In the genomic region with DNA sequence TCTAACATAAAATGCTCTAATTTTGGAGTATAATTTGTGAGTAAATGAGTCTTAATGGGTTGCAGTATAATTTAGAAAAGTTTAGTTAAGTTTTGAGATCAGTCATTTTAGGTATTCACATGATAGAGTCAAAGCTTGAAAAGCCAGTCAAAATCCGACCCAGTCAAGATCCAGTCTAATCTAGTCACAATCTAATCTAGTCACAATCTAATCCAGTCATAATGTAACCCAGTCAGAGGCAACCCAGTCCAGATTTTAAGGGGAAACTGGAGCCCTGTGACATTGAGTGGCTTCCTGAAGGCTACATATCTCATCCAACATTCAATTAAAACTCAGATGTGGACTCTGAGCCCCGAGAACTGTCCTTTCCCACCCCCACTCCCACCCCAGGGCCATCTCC, we compare ENCODE assay signal across 24 mouse cellular contexts.
"Had no signal": no experiment of that assay in that cellular context is flagged by ENCODE, and none has a peak within 500 bp of the region (broad histone marks: within the 10 kb centered on the region; RNA-seq: fewer than 3 reads in every experiment).

No protein-coding gene starts in this region.

- H3K4me1 ChIP-seq: heart, embryonic 10.5 days; heart, embryonic 12.5 days; hindbrain, embryonic 13.5 days; hindbrain, embryonic 15.5 days; kidney, embryonic 15.5 days; limb, embryonic 13.5 days; limb, embryonic 15.5 days had no signal

- H3K4me3 ChIP-seq: gastrocnemius, adult 2 months; heart, embryonic 10.5 days; heart, embryonic 12.5 days; hindbrain, embryonic 13.5 days; hindbrain, embryonic 15.5 days; kidney, embryonic 15.5 days; limb, embryonic 13.5 days; limb, embryonic 15.5 days had no signal

- H3K4me2 ChIP-seq: heart, embryonic 12.5 days; hindbrain, embryonic 13.5 days; hindbrain, embryonic 15.5 days; kidney, embryonic 15.5 days; limb, embryonic 13.5 days; limb, embryonic 15.5 days had no signal

- H3K9ac ChIP-seq: heart, embryonic 12.5 days; hindbrain, embryonic 13.5 days; hindbrain, embryonic 15.5 days; kidney, embryonic 15.5 days; limb, embryonic 13.5 days; limb, embryonic 15.5 days had no signal

- H3K27me3 ChIP-seq: heart, embryonic 12.5 days; hindbrain, embryonic 13.5 days; hindbrain, embryonic 15.5 days; kidney, embryonic 15.5 days; limb, embryonic 13.5 days; limb, embryonic 15.5 days had no signal

- ATAC-seq: hindbrain, postnatal 0 days; intestine, embryonic 16.5 days had no signal

- H3K36me3 ChIP-seq: heart, embryonic 10.5 days; heart, embryonic 12.5 days; hindbrain, embryonic 13.5 days; hindbrain, embryonic 15.5 days; kidney, embryonic 15.5 days; limb, embryonic 13.5 days; limb, embryonic 15.5 days had no signal

- DNase-seq: gastrocnemius, adult 2 months; gastrocnemius, postnatal 14 days; gastrocnemius, postnatal 36 days; heart, adult 18-20 months; heart, postnatal 14 days; heart, postnatal 36 days; kidney, adult 11 months; kidney, adult 2 months; kidney, adult 9 months; kidney, postnatal 14 days; kidney, postnatal 36 days; layer of hippocampus, adult 9-11 months; layer of hippocampus, postnatal 36 days; left cerebral cortex, postnatal 4 days had no signal

- H3K27ac ChIP-seq: gastrocnemius, adult 2 months; heart, embryonic 10.5 days; hindbrain, embryonic 13.5 days; hindbrain, embryonic 15.5 days; hindbrain, postnatal 0 days; kidney, embryonic 15.5 days; kidney, postnatal 0 days; limb, embryonic 13.5 days; limb, embryonic 15.5 days had no signal

- H3K9me3 ChIP-seq: heart, embryonic 10.5 days; hindbrain, embryonic 13.5 days; hindbrain, embryonic 15.5 days; kidney, embryonic 15.5 days; limb, embryonic 13.5 days; limb, embryonic 15.5 days had no signal
